Mouse (Mus musculus): Measurements from ENCODE around the gene Ccne1. TPM values are rescaled to one million over a fixed set of nuclear protein-coding genes. Genes with fewer than 3 reads are reported as not detected.

The Ccne1 gene
- total RNA-seq, 2 experiments from 2014 or later, result 9.4 to 11.4 TPM

- no peak for DNase-seq (ENCODE audit: low spot score in 2 of 2)
Observed at GRCm38 (mm10) chr7:38059096-38059495, 48.2 kb downstream of the Ccne1 start.

GRCm38 (mm10) chr7:38055996-38056395, 51.3 kb downstream of the Ccne1 start:
- no peak for DNase-seq (ENCODE audit: low spot score in 2 of 2)

GRCm38 (mm10) chr7:38054246-38054645, 53.1 kb downstream of the Ccne1 start:
- DNase-seq (ENCODE audit: low spot score in 2 of 2), result no peak

Other genes with a start within 250 kb of the Ccne1 start
- 10 to 100 TPM; 33.5 to 42.2 TPM for gene Uri1, start 84.0 kb downstream of the Ccne1 start, total RNA-seq (2021)
- 10 to 100 TPM; 17.6 to 19.7 TPM for gene 1600014C10Rik, start 75.7 kb upstream of the Ccne1 start, total RNA-seq (2021)
- gene Plekhf1, start 120.5 kb upstream of the Ccne1 start, total RNA-seq (2021), result 1 to 10 TPM; 1.3 to 1.8 TPM
- 10 to 100 TPM; 33.6 to 36.5 TPM for gene Pop4, start 163.9 kb upstream of the Ccne1 start, total RNA-seq (2021)